Mouse (Mus musculus) neutrophil, adult 65 days (primary cell): Measurements from ENCODE around the gene Gbp4. TPM values are rescaled to one million over a fixed set of nuclear protein-coding genes. Genes with fewer than 3 reads are reported as not detected.

Source experiments
- total RNA-seq: library from RNA; stranded (reverse); gene quantifications from 2 replicates; pipeline ENCODE4 v1.2.4, GENCODE M21; 2023

Gene Gbp4
- total RNA-seq: 0.79 and 1.4 TPM in 2 replicates

DNA sequence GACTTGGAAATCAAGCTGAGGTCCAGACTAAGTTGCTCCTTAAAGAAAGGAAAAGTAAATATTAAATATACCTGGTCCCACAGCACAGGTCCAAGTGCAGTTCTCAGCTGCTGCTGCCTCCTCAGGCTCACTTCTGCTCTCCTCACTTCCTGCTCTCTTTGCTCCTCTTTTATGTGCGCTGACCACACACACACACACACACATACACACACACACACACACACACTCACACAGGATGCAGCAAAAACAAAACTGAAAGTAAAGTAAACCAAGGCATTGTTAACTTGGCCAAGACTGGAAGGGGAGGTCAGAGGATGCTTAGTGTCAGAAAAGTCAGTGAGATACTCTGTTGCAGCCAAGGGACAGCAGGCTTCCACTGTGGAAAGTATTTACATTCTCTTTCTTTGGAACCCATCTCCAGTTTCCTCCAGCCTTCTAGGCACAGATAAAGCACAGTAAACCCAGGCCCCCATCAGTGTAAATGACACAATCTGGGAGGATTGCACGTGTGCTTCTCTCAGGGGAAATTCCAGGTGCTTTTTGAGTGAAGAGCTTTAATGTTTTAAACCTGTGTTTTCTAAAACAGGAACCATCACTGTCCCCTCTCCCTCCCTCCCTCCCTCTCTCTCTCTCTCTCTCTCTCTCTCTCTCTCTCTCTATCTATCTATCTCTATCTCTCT is at the start of gene Gbp4, which contains the start of the genes Gbp9 and Gbp8:
Gene Gbp4 (minus strand): TSS at position 178 of the 680 bp plus-strand sequence.
Gene Gbp9 (minus strand): TSS at position 131 of the 680 bp plus-strand sequence.
Gene Gbp8 (minus strand): TSS at position 132 of the 680 bp plus-strand sequence.

Other genes with a start within 250 kb of the Gbp4 start
- gene Abcg3, start 156.9 kb downstream of the Gbp4 start, total RNA-seq: 0.79 and 1.2 TPM in 2 replicates
- gene Gbp9, start within 50 bp of the Gbp4 start, total RNA-seq: 6.3 and 7.1 TPM in 2 replicates
- 0.57 and 0.91 TPM in 2 replicates for gene Gbp8, start within 50 bp of the Gbp4 start, total RNA-seq
- gene Gbp10, start 99.9 kb upstream of the Gbp4 start, total RNA-seq: not detected in 2 replicates
- gene Gm43302, start 154.1 kb upstream of the Gbp4 start, total RNA-seq: not detected in 2 replicates
- 0.20 TPM in 1 of 2 replicates, not detected in the other for gene Gbp6, start 154.1 kb upstream of the Gbp4 start, total RNA-seq